Mouse (Mus musculus) testis, adult 2 months (tissue): ENCODE results near the gene Cdk5r2. TPM values are rescaled to one million over a fixed set of nuclear protein-coding genes. Genes with fewer than 3 reads are reported as not detected.

Experiments used
- H3K27ac ChIP-seq: fragments of 200-500 bp; 2 replicates; pipeline ENCODE4 v1.5.1; 2012; ENCODE audit warnings: low read depth, low read length; ENCODE audit not compliant: control insufficient read depth, insufficient read depth
- H3K27me3 ChIP-seq: fragments of 200-500 bp; 2 replicates; pipeline ENCODE4 v1.6.1; 2012; ENCODE audit warnings: mild to moderate bottlenecking, low read length, moderate library complexity; ENCODE audit not compliant: control insufficient read depth, insufficient read depth
- H3K36me3 ChIP-seq: fragments of 200-500 bp; 2 replicates; pipeline ENCODE4 v1.6.1; 2012; ENCODE audit warnings: mild to moderate bottlenecking, low read length; ENCODE audit not compliant: control insufficient read depth, insufficient read depth
- H3K4me1 ChIP-seq: fragments of 200-500 bp; 2 replicates; pipeline ENCODE4 v1.6.1; 2012; ENCODE audit warnings: low read length; ENCODE audit not compliant: control insufficient read depth, insufficient read depth
- H3K4me3 ChIP-seq: fragments of 200-500 bp; 2 replicates; pipeline ENCODE4 v1.5.1; 2012; ENCODE audit warnings: low read depth, mild to moderate bottlenecking, low read length, moderate library complexity, mixed read lengths; ENCODE audit not compliant: control insufficient read depth
- CTCF ChIP-seq: fragments of 200-500 bp; IDR thresholded peaks from 2 replicates; pipeline ENCODE4 v1.5.1; 2012; ENCODE audit warnings: low read depth, mild to moderate bottlenecking, inconsistent platforms, low read length, moderate library complexity; ENCODE audit not compliant: control insufficient read depth, insufficient read depth, insufficient replicate concordance
- POLR2A ChIP-seq: fragments of 200-500 bp; IDR thresholded peaks from 2 replicates; pipeline ENCODE4 v1.6.1; 2012; ENCODE audit warnings: low read depth, mild to moderate bottlenecking, inconsistent platforms, low read length, moderate library complexity; ENCODE audit not compliant: control insufficient read depth
- polyA plus RNA-seq: library from polyadenylated mRNA; depleted of rRNA; stranded (reverse); fragments of >200 nt; gene quantifications from 2 replicates; pipeline ENCODE4 v1.2.3, GENCODE M21; 2012

The Cdk5r2 gene
- polyA plus RNA-seq, 1 experiment: 0.07 TPM

GRCm38 (mm10) chr1:74830061-74830460 is 24.7 kb upstream of the Cdk5r2 start:
- TF ChIP-seq POLR2A: no peak
- no peak for TF ChIP-seq CTCF
- Histone ChIP-seq H3K36me3 (no peaks in the 10 kb centered on the region), H3K4me3 (no peak overlapping the region), H3K27me3 (no peaks in the 10 kb centered on the region), H3K4me1 (no peaks in the 10 kb centered on the region), H3K27ac (no peak overlapping the region)

GRCm38 (mm10) chr1:74833255-74833654 is 21.5 kb upstream of the Cdk5r2 start:
- TF ChIP-seq CTCF (no peak), POLR2A (no peak)
- Histone ChIP-seq H3K36me3 (no peaks in the 10 kb centered on the region), H3K4me1 (no peaks in the 10 kb centered on the region), H3K4me3 (no peak overlapping the region), H3K27me3 (no peaks in the 10 kb centered on the region), H3K27ac (no peak overlapping the region)

DNA sequence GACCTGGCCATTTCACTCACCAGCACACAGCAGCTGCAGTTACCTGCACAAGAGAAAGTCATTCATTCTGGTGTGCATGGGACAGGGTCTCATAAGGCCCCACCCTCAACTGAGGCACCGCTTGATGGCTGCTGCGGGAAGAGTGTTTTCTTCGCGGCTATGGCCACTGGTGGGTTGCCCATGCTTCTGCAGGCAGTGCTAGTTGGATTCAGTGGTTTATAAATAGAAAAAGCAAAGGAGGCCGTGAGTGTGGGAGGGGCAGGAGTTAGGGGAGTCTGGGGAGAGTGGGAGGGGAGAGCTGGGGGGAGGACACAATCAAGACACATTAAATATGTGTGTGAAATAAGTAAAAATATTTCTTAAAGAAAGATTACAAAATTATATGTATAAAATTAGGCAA is 11.6 kb upstream of the Cdk5r2 start:
- TF ChIP-seq CTCF: no peak
- TF ChIP-seq POLR2A: no peak
- Histone ChIP-seq H3K27ac (no peak overlapping the region), H3K27me3 (no peaks in the 10 kb centered on the region), H3K4me1 (0 out of 2 replicates have a peak, but pooled peaks cover 2% of the 10 kb centered on the region), H3K36me3 (no peaks in the 10 kb centered on the region), H3K4me3 (no peak overlapping the region)

- no peak overlapping the region for H3K27ac ChIP-seq
- H3K4me1 ChIP-seq: 0 out of 2 replicates have a peak, but pooled peaks cover 2% of the 10 kb centered on the region
- TF ChIP-seq CTCF (no peak), POLR2A (no peak)
- H3K4me3 ChIP-seq: no peak overlapping the region
- no peaks in the 10 kb centered on the region for H3K36me3 ChIP-seq
- no peaks in the 10 kb centered on the region for H3K27me3 ChIP-seq
These were observed 8.4 kb upstream of the Cdk5r2 start for GRCm38 (mm10) chr1:74846341-74846740.

- Histone ChIP-seq H3K4me3 (no peak overlapping the region), H3K27ac (no peak overlapping the region), H3K27me3 (no peaks in the 10 kb centered on the region), H3K4me1 (0 out of 2 replicates have a peak, but pooled peaks cover 2% of the 10 kb centered on the region), H3K36me3 (no peaks in the 10 kb centered on the region)
- no peak for TF ChIP-seq CTCF
- no peak for TF ChIP-seq POLR2A
These were observed 5.8 kb upstream of the Cdk5r2 start for GRCm38 (mm10) chr1:74848946-74849345.

DNA sequence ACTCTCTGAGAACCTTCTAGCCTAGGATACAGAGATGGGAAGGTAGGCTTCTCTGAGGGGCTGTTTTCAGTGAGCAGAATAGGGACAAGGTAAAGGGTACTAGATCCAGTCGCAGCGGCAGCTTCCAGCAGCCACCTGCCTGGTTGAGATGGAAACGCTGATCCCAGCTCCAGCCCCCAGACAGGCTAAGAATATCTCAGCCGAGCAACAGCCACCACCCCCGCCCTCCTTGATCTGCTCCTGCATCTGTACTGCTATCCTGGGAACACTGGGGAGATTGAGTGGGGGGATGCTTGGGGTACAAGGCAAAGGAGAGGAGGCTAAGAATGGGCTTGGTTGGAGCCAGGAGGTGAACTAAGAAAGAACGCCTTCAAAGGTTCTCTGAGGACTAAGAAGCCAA is 4.5 kb upstream of the Cdk5r2 start:
- no peak for TF ChIP-seq POLR2A
- TF ChIP-seq CTCF: no peak
- Histone ChIP-seq H3K27me3 (peaks cover 3% of the 10 kb centered on the region; the same call in 1 of the 2 replicates), H3K4me3 (no peak overlapping the region), H3K36me3 (no peaks in the 10 kb centered on the region), H3K27ac (no peak overlapping the region), H3K4me1 (peaks cover 10% of the 10 kb centered on the region)

DNA sequence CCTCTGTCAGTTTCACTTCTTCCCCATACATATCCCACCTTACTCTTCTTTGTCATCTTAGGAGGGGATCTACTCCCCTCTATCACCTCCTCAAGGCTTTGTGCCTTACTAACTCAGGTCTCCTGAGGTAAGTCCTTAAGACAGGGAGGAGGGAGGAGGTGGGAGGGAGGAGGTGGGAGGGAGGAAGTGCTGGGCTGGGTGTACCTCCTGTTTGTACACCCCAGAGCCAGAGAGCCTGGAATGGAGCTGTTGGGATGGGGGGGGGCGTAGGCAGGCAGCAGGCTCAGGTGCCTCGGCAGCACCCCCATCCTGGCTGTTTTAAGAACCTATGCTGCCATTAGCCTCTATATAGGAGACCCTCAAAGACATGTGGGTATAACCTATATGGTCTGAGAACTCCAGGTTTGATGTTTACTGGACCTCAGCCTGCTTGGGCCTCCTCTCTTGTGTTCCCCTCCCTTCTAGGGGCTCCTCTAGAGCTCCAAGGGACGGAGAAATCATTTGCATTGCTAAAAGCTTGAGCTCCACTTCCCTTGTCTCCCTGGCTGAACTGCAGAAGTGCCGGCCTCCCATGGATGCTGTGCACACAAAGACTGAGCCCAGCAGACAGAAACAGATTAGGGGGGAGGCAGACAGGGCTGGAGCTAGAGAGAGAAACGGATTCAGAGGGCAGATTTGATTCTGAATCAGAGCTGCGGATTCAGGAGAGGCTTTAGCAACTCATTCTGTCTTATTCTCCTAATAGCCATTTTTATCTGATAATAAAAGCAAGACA is 3.5 kb upstream of the Cdk5r2 start:
- no peak overlapping the region for H3K27ac ChIP-seq
- peaks cover 19% of the 10 kb centered on the region for H3K4me1 ChIP-seq
- no peaks in the 10 kb centered on the region for H3K36me3 ChIP-seq
- H3K27me3 ChIP-seq: peaks cover 10% of the 10 kb centered on the region; the same call in 1 of the 2 replicates
- H3K4me3 ChIP-seq: no peak overlapping the region
- TF ChIP-seq CTCF: no peak
- no peak for TF ChIP-seq POLR2A
